Mouse (Mus musculus) gastrocnemius, adult 2 months (tissue): ENCODE measurements around the gene Ncmap. TPM values are rescaled to one million over a fixed set of nuclear protein-coding genes. Genes with fewer than 3 reads are reported as not detected.

ENCODE experiments used
- DNase-seq: peaks from one replicate; pipeline ENCODE4 v3.0.0; 2022
- H3K27ac ChIP-seq: fragments of 200-600 bp; 2 replicates; pipeline ENCODE4 v1.8.1; 2022; ENCODE audit warnings: mild to moderate bottlenecking
- H3K4me3 ChIP-seq: fragments of 200-600 bp; 2 replicates; pipeline ENCODE4 v1.8.1; 2022; ENCODE audit warnings: mild to moderate bottlenecking, moderate library complexity
- CTCF ChIP-seq: fragments of 200-600 bp; IDR thresholded peaks from 2 replicates; pipeline ENCODE4 v1.8.1; 2022; ENCODE audit warnings: antibody characterized with exemption, mild to moderate bottlenecking, moderate library complexity
- intact Hi-C: fragments of 180-260 bp; cut with DNase I; formaldehyde crosslinking; loops from one replicate; pipeline ENCODE4 v1.15.1; 2025
- long read RNA-seq, 2 experiments: library from polyadenylated mRNA; stranded (forward); transcript quantifications; one replicate each; pipeline ENCODE4 v2.0.0; 2021
- total RNA-seq, 2 experiments: library from RNA; stranded (reverse); gene quantifications; 2 replicates each; pipeline ENCODE4 v1.2.3; 2021

Gene Ncmap
- 1 to 10 TPM; 1.5 TPM for total RNA-seq
- long read RNA-seq, experiment 1, partial matches to known transcripts = 2 of 2 reads
- long read RNA-seq, experiment 1, other reads (novel, unspliced or antisense) = 0 of 2 reads
- long read RNA-seq, experiment 2, partial matches to known transcripts = 2 of 3 reads
- long read RNA-seq, experiment 2, other reads (novel, unspliced or antisense) = 0 of 3 reads

- TF ChIP-seq CTCF = no peak
- DNase-seq = no peak
- intact Hi-C loops = no loop called here
- Histone ChIP-seq H3K4me3 (peak within 1 kb of the TSS; percentile 36), H3K27ac (no peak within 1 kb of the TSS)
Measured at GRCm38 (mm10) chr4:135397991-135398390, at the start of gene Ncmap. Gene Ncmap, minus strand, starts transcription at chr4:135398227.

GRCm38 (mm10) chr4:135442473-135442872 is 44.4 kb upstream of the Ncmap start:
- no peak for TF ChIP-seq CTCF
- DNase-seq = no peak
- Histone ChIP-seq H3K27ac (no peak overlapping the region), H3K4me3 (no peak overlapping the region)
- intact Hi-C loops = no loop called here

- H3K4me3 ChIP-seq = no peak overlapping the region
- no peak for DNase-seq
- intact Hi-C loops = no loop called here
- TF ChIP-seq CTCF = peak; percentile 40; the same call in 1 of the 2 replicates
- no peak overlapping the region for H3K27ac ChIP-seq
Measured at GRCm38 (mm10) chr4:135439904-135440522, 42.0 kb upstream of the Ncmap start.

GRCm38 (mm10) chr4:135439188-135439647 is 41.2 kb upstream of the Ncmap start:
- Histone ChIP-seq H3K27ac (peak overlapping the region; percentile 38; the same call in 1 of the 2 replicates), H3K4me3 (peak overlapping the region; percentile 20)
- intact Hi-C loops = no loop called here
- DNase-seq = peak; percentile 51
- no peak for TF ChIP-seq CTCF

GRCm38 (mm10) chr4:135437924-135438323 is 39.9 kb upstream of the Ncmap start:
- TF ChIP-seq CTCF = no peak
- H3K27ac ChIP-seq = no peak overlapping the region
- intact Hi-C loops = no loop called here
- DNase-seq = no peak
- H3K4me3 ChIP-seq = no peak overlapping the region

- no peak for DNase-seq
- no peak for TF ChIP-seq CTCF
- peak overlapping the region; percentile 16 for H3K4me3 ChIP-seq
- intact Hi-C loops = no loop called here
- no peak overlapping the region; the same call in 1 of the 2 replicates for H3K27ac ChIP-seq
Measured at GRCm38 (mm10) chr4:135436291-135436690, 38.3 kb upstream of the Ncmap start.

- Histone ChIP-seq H3K4me3 (peak overlapping the region; percentile 95), H3K27ac (peak overlapping the region; percentile 88)
- intact Hi-C loops = loop anchor here (2.0 kb wide), 1 partner anchor 60 kb away; the partner anchor contains the start of genes Nipal3 and Stpg1
- DNase-seq = no peak
- TF ChIP-seq CTCF = no peak
Measured at GRCm38 (mm10) chr4:135434395-135434789, 36.4 kb upstream of the Ncmap start.

GRCm38 (mm10) chr4:135433443-135434394 is 35.7 kb upstream of the Ncmap start, which contains the start of gene Rcan3:
Gene Rcan3, minus strand, starts transcription at chr4:135433853.
- Histone ChIP-seq H3K27ac (peak within 1 kb of the TSS; percentile 88), H3K4me3 (peak within 1 kb of the TSS; percentile 95)
- TF ChIP-seq CTCF = peak; percentile 27; the same call in 1 of the 2 replicates
- intact Hi-C loops = loop anchor here (2.0 kb wide), 1 partner anchor 61 kb away; the partner anchor contains the start of genes Nipal3 and Stpg1
- peak; percentile 91 for DNase-seq

GRCm38 (mm10) chr4:135433086-135433442 is 35.0 kb upstream of the Ncmap start:
- intact Hi-C loops = no loop called here

GRCm38 (mm10) chr4:135429990-135430760 is 32.1 kb upstream of the Ncmap start:
- intact Hi-C loops = no loop called here
- no peak overlapping the region for H3K27ac ChIP-seq
- TF ChIP-seq CTCF = no peak
- no peak overlapping the region for H3K4me3 ChIP-seq
- DNase-seq = no peak

More at GRCm38 (mm10) chr4:135433086-135433442, 35.0 kb upstream of the Ncmap start:
- no peak for TF ChIP-seq CTCF
- peak overlapping the region; percentile 88 for H3K27ac ChIP-seq
- H3K4me3 ChIP-seq = peak overlapping the region; percentile 95
- DNase-seq = peak; percentile 21

GRCm38 (mm10) chr4:135429383-135429782 is 31.4 kb upstream of the Ncmap start:
- Histone ChIP-seq H3K4me3 (no peak overlapping the region), H3K27ac (no peak overlapping the region)
- DNase-seq = no peak
- TF ChIP-seq CTCF = no peak
- intact Hi-C loops = no loop called here

GRCm38 (mm10) chr4:135426587-135426986 is 28.6 kb upstream of the Ncmap start:
- intact Hi-C loops = no loop called here
- no peak for DNase-seq
- no peak for TF ChIP-seq CTCF
- Histone ChIP-seq H3K27ac (no peak overlapping the region), H3K4me3 (no peak overlapping the region)
